Mouse (Mus musculus) kidney, embryonic 16.5 days (tissue): Measurements from ENCODE around the gene Rbfox3. TPM values are rescaled to one million over a fixed set of nuclear protein-coding genes. Genes with fewer than 3 reads are reported as not detected.

Source experiments
- ATAC-seq: fragments of 200-750 bp; cut with Nextera tagmentation; 2 replicates; pipeline ENCODE4 v1.8.0; 2017; ENCODE audit warnings: moderate TSS enrichment; ENCODE audit not compliant: low FRiP score, low TSS enrichment
- H3K27ac ChIP-seq: fragments of 300-500 bp; sonication (generic); 2 replicates; pipeline ENCODE4 v1.5.1; 2014; ENCODE audit warnings: low read length
- H3K27me3 ChIP-seq: fragments of 300-500 bp; sonication (generic); 2 replicates; pipeline ENCODE4 v1.6.1; 2014; ENCODE audit warnings: low read length, control low read depth, mixed read lengths; ENCODE audit not compliant: insufficient read depth
- H3K36me3 ChIP-seq: fragments of 300-500 bp; sonication (generic); 2 replicates; pipeline ENCODE4 v1.6.1; 2014; ENCODE audit warnings: low read length, control low read depth, mixed read lengths; ENCODE audit not compliant: insufficient read depth
- H3K4me1 ChIP-seq: fragments of 300-500 bp; sonication (generic); 2 replicates; pipeline ENCODE4 v1.6.1; 2014; ENCODE audit warnings: low read length, control low read depth, mixed read lengths; ENCODE audit not compliant: insufficient read depth
- H3K4me2 ChIP-seq: fragments of 300-500 bp; sonication (generic); replicated peaks from 2 replicates; pipeline ENCODE4 v1.6.1; 2014; ENCODE audit warnings: low read depth, low read length
- H3K4me3 ChIP-seq: fragments of 300-500 bp; sonication (generic); 2 replicates; pipeline ENCODE4 v1.5.1; 2014; ENCODE audit warnings: mild to moderate bottlenecking, low read length
- H3K9ac ChIP-seq: fragments of 300-500 bp; sonication (generic); replicated peaks from 2 replicates; pipeline ENCODE4 v1.6.1; 2014; ENCODE audit warnings: low read length
- H3K9me3 ChIP-seq: fragments of 300-500 bp; sonication (generic); 2 replicates; pipeline ENCODE4 v1.6.1; 2016; ENCODE audit warnings: low read length, control low read depth
- WGBS: fragments of 180-500 bp; shearing (Covaris S2); extraction: QIAGEN DNeasy Blood & Tissue Kit; methylation state at CpG from one replicate; pipeline ENCODE4 v1.1.7; 2014; 5-methylcytosine and 5-hydroxymethylcytosine counted together
- microRNA-seq: library from miRNA; unstranded; fragments of <30 nt; microRNA quantifications from one replicate; pipeline ENCODE4, GENCODE M21; 2016
- polyA plus RNA-seq: library from polyadenylated mRNA; unstranded; fragments of >200 nt; fragmentation: Nextera tagmentation; extraction: Ambion mirVana; gene quantifications from 2 replicates; pipeline ENCODE4 v1.2.1, GENCODE M21; 2015

The Rbfox3 gene
- polyA plus RNA-seq, 1 experiment from 2014 or later: 1.0 TPM

- no peaks in the 10 kb centered on the region for H3K9me3 ChIP-seq
- no peak overlapping the region for H3K4me2 ChIP-seq
- 63% methylated on average over 4 of the region's 4 CpGs for WGBS
- no peaks in the 10 kb centered on the region for H3K36me3 ChIP-seq
- H3K9ac ChIP-seq: no peak overlapping the region
- no peak overlapping the region for H3K4me3 ChIP-seq
- no peak for ATAC-seq
- H3K4me1 ChIP-seq: no peaks in the 10 kb centered on the region; the same call in 1 of the 2 replicates
- no peak overlapping the region for H3K27ac ChIP-seq
- H3K27me3 ChIP-seq: no peaks in the 10 kb centered on the region
Measured at GRCm38 (mm10) chr11:118447346-118447745, 464.1 kb downstream of the Rbfox3 start.

- 0 out of 2 replicates have a peak, but pooled peaks have one; percentile 39 for ATAC-seq
- H3K36me3 ChIP-seq: no peaks in the 10 kb centered on the region
- H3K4me2 ChIP-seq: no peak overlapping the region
- no peak overlapping the region for H3K9ac ChIP-seq
- no peaks in the 10 kb centered on the region; the same call in 1 of the 2 replicates for H3K4me1 ChIP-seq
- no peaks in the 10 kb centered on the region for H3K27me3 ChIP-seq
- H3K4me3 ChIP-seq: no peak overlapping the region
- H3K27ac ChIP-seq: no peak overlapping the region
- no peaks in the 10 kb centered on the region for H3K9me3 ChIP-seq
- 13% methylated on average over 3 of the region's 3 CpGs for WGBS
Measured at GRCm38 (mm10) chr11:118445843-118446242, 465.6 kb downstream of the Rbfox3 start.

GRCm38 (mm10) chr11:118443201-118443970, 468.0 kb downstream of the Rbfox3 start:
- H3K4me1 ChIP-seq: peaks cover 10% of the 10 kb centered on the region; the same call in 1 of the 2 replicates
- 34% methylated on average over 11 of the region's 11 CpGs for WGBS
- H3K9ac ChIP-seq: no peak overlapping the region
- no peaks in the 10 kb centered on the region for H3K36me3 ChIP-seq
- H3K27ac ChIP-seq: no peak overlapping the region
- no peak overlapping the region for H3K4me3 ChIP-seq
- no peak overlapping the region for H3K4me2 ChIP-seq
- no peaks in the 10 kb centered on the region for H3K27me3 ChIP-seq
- H3K9me3 ChIP-seq: no peaks in the 10 kb centered on the region
- peak; percentile 43 for ATAC-seq

- no peak; the same call in 1 of the 2 replicates for ATAC-seq
- 77% methylated on average over 13 of the region's 13 CpGs for WGBS
- H3K4me3 ChIP-seq: no peak overlapping the region
Measured at GRCm38 (mm10) chr11:118442691-118443090, 468.7 kb downstream of the Rbfox3 start.

More at GRCm38 (mm10) chr11:118442691-118443090, 468.7 kb downstream of the Rbfox3 start:
- H3K36me3 ChIP-seq: no peaks in the 10 kb centered on the region
- peaks cover 10% of the 10 kb centered on the region; the same call in 1 of the 2 replicates for H3K4me1 ChIP-seq
- no peak overlapping the region for H3K27ac ChIP-seq
- H3K4me2 ChIP-seq: no peak overlapping the region
- no peaks in the 10 kb centered on the region for H3K27me3 ChIP-seq
- no peak overlapping the region for H3K9ac ChIP-seq
- H3K9me3 ChIP-seq: no peaks in the 10 kb centered on the region

Small RNA genes lying within 50 kb of the gene (microRNA-seq; reads per million reads assigned to microRNA genes)
- not detected for gene Gm25040

Other genes with a start within 250 kb of the Rbfox3 start
- gene Enpp7, start 76.6 kb upstream of the Rbfox3 start, polyA plus RNA-seq: not detected in 2 replicates
- 35.5 and 37.3 TPM in 2 replicates for gene Cbx2, start 111.4 kb upstream of the Rbfox3 start, polyA plus RNA-seq
- 8.2 and 8.5 TPM in 2 replicates for gene Cbx8, start 129.4 kb upstream of the Rbfox3 start, polyA plus RNA-seq
- gene Cbx4, start 174.6 kb upstream of the Rbfox3 start, polyA plus RNA-seq: 9.9 and 10.9 TPM in 2 replicates